Mouse (Mus musculus) central nervous system, embryonic 18 days (tissue): ENCODE data around the gene 4930447C04Rik. TPM values are rescaled to one million over a fixed set of nuclear protein-coding genes. Genes with fewer than 3 reads are reported as not detected.

Experiments
- polyA plus RNA-seq: library from polyadenylated mRNA; depleted of rRNA; stranded (reverse); fragments of >200 nt; gene quantifications from 2 replicates; pipeline ENCODE4 v1.2.3, GENCODE M21; 2012; rRNA removed

Gene 4930447C04Rik
- 13.5 and 15.6 TPM in 2 replicates for polyA plus RNA-seq

GRCm38 (mm10) chr12:72940071-72940821 is at the start of gene 4930447C04Rik:
4930447C04Rik (minus strand) TSS chr12:72940774.

GRCm38 (mm10) chr12:72939616-72940015 is 958 bp downstream of the 4930447C04Rik start, which contains the start of gene Six6:
Six6 (plus strand) TSS chr12:72939892.

Other genes starting within 250 kb of the 4930447C04Rik start
- gene Ppm1a, start 183.3 kb downstream of the 4930447C04Rik start, polyA plus RNA-seq = 152 and 153 TPM in 2 replicates
- gene Six6, start 882 bp downstream of the 4930447C04Rik start, polyA plus RNA-seq = 0.52 and 0.54 TPM in 2 replicates
- gene Six1, start 113.1 kb upstream of the 4930447C04Rik start, polyA plus RNA-seq = 0.39 and 2.1 TPM in 2 replicates
- gene Six4, start 172.7 kb upstream of the 4930447C04Rik start, polyA plus RNA-seq = 0.19 and 0.43 TPM in 2 replicates
- 14.4 and 17.4 TPM in 2 replicates for gene Mnat1, start 182.9 kb upstream of the 4930447C04Rik start, polyA plus RNA-seq